Mouse (Mus musculus): Measurements from ENCODE around the gene Heca.
A peak's percentile ranks its signal among the peaks of the same experiment; 100 is the strongest.
"Not testable (repeated sequence)": the region's sequence is repeated elsewhere in the genome, so short reads cannot be mapped to it uniquely, and the experiment has no call there.

The Heca gene

GRCm38 (mm10) chr10:17880724-17881123, 67.1 kb downstream of the Heca start:
- no peak for DNase-seq (ENCODE audit: low spot score in 2 of 2)

GRCm38 (mm10) chr10:17880038-17880437, 67.8 kb downstream of the Heca start:
- no peak for DNase-seq (ENCODE audit: low spot score in 2 of 2)

- DNase-seq (ENCODE audit: low spot score in 2 of 2), result no peak
Measured at GRCm38 (mm10) chr10:17878002-17878919, 69.6 kb downstream of the Heca start.

DNA sequence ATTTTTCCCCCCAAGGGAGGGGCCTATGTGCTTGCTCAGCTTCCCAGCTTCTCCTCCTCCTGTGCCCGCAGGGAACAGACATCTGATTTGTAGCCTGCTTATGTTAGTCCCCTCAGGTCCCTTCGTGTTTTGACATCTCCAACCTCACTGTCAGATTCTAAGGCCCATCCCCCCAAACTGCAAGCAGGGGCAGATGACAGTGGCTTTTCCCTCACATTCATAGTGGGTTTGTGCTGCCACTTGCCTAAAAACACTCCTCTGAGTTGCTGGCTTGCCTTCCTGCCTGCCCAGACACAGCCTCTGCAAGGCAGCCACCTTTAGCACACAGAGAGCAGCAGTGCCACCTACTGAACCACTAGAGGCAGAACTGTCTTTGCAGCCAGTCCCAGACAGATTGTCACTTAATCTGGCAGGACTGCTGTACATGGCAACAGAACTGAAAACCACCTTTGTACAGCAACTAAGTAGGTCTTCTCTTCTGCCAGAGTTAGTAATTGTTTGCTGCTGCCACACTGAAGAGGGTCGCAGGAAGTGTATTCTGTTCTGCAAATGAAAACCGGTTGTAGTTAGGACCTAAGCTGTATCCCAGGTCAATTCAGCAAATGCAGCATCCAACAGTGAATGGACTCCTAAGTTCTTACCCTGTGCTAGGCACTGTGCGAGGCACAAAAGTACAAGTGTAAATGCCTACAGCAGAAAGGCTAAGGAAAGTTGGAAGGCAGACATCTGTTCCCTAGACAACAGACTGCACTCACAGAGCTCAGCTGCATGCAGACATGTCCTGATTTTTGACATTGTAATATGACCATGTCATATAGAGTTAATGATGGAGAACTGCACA, 77.8 kb downstream of the Heca start:
- DNase-seq (ENCODE audit: low spot score in 2 of 2), result peak; percentile 51 to 56

DNA sequence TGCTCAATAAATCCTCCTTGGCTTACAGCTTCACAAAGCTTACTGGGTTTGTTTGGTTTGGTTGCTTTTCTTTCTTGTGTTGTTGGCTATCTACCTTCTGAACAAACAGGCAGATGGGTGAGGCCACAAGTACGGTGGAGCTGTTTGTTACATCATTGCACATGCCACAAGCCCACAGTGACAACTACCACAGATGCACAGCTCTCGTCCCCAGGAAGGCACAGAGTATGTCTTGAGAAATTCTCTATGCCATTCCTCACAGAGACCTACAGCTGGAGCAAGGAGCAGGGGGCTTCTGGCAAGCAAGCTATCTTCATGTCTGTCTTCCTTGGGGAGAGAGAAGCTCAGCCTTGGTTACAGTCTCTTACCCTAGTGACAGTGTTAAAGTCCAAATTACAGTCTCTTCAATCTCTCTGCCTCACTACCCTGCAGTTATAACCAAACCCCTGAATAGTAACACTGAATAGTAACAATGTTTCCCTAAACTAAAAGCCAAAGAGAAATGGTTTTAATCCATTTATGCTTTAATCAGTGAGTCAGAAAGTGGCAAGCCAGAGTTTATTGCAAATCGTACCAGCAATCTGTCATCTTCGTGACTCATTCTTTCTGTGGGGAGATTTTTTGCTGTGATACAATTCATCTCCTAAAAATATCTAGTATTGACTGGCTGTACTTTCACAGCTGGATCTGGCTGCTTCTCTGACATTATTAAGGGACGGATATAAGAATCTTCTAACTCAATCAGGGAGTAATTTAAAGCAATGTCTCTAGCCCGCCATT, 87.0 kb downstream of the Heca start:
- DNase-seq (ENCODE audit: low spot score in 2 of 2), result no peak

GRCm38 (mm10) chr10:17857647-17858261, 90.1 kb downstream of the Heca start:
- no peak for DNase-seq (ENCODE audit: low spot score in 2 of 2)

DNA sequence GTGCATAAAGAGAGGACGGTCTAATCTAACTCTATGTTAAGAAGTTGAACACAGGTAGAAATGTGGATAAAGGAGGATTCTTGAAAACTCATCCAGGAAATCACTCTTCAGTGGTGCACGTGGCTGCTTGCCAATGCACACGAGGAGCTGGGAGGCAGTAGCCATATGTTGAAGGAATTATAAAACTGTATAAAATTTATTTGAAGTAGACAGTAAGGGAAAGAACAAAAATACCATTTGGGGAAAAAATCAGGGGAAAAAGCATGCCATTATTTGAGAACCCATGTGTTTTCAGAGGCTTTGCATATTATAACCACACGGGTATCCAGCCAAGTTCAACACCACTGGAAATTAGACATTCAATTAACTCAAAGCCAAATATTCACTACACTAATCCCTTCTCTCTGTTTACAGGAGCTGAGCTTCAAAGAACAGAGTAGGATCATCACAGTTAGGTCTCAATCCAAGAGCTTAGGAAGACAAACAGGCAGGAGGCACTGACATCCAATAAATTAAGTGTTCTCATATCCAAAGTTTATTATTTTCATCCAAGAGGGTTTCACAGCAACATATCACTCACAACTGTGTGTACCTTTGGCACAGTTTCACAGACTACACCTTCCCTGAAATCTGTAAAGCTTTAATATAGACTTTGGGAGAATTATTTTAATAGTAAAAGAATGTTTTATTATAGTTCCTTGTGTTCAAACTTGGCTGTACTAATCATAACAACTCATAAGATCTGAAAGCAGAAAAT, 102.9 kb downstream of the Heca start:
- peak in 1 of 2 experiments; percentile 30 for DNase-seq (ENCODE audit: low spot score in 2 of 2)

DNA sequence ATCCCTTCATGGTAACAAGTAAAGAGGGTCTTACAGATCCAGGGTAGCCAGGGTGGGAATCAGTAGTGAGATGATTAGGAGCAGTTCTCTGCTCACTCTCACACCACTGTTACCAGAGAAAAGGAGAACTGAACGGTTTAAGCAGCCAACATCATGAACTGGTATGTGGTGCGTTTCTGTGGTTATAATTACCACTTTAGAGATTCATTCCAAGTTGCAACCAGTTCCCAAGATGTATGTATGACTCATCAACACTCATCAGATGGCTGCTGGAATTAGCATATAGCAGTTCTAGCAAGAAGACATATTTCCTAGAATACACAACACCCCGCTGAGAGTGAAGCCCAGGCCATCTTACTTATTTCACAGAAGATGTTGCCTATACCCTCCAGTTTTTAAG, 105.8 kb downstream of the Heca start:
- DNase-seq (ENCODE audit: low spot score in 2 of 2), result peak; percentile 16 to 56

GRCm38 (mm10) chr10:17836275-17836674, 111.6 kb downstream of the Heca start:
- no peak for DNase-seq (ENCODE audit: low spot score in 2 of 2)

GRCm38 (mm10) chr10:17835031-17835430, 112.8 kb downstream of the Heca start:
- no peak for DNase-seq (ENCODE audit: low spot score in 2 of 2)

GRCm38 (mm10) chr10:17831041-17831440, 116.8 kb downstream of the Heca start:
- DNase-seq (ENCODE audit: low spot score in 2 of 2), result no peak

DNA sequence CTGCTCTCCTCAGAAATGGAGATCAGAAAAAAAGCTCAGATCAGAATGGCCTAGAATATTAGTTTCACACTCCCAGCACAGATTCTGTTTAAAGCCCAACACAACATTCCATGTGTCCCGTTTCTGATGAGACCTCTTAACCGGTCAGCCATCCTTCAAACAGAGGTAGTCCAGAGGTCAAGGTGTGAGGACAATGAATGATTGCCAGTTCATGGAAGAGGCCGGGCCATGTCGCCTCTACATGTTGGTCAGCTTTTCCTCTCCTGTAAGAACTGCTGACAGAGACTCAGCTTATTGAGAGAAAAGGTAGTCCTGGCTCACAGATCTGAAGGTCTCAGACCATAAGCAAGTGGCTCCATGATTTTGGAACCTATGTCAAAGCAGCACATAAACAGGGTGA, 118.7 kb downstream of the Heca start:
- DNase-seq (ENCODE audit: low spot score in 2 of 2), result no peak

DNA sequence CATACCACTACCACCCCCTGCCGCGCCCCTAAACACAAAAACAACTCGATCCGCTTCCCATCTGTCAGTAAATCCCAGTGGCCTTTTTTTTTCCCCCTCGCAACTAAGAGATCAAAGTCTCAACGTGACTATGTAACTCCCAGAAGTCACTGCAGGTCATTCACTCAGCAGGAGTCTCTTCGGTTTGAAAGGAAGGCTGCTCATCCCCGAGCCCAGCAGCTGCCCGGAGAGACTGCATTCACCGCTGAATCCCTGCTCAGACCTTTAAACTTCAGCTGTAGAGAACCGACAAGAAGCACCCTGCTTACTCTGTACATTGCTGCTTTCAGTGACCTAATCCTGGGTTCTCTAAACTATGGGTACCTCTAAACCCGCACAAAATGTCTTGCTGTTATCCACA, 120.5 kb downstream of the Heca start:
- DNase-seq (ENCODE audit: low spot score in 2 of 2), result no peak

- not testable (repeated sequence) for DNase-seq (ENCODE audit: low spot score in 2 of 2)
Measured at GRCm38 (mm10) chr10:17820422-17820821, 127.4 kb downstream of the Heca start.

Data from right cerebral cortex, postnatal 36 days (tissue).